Mouse (Mus musculus): ENCODE results near the gene Mgat1. TPM values are rescaled to one million over a fixed set of nuclear protein-coding genes. Genes with fewer than 3 reads are reported as not detected.

Gene Mgat1
- polyA plus RNA-seq, 1 experiment from 2014 or later, result 35.5 TPM

- no peak for ATAC-seq (ENCODE audit: low FRiP score)
- Histone ChIP-seq H3K4me3 (replicated peaks) (no peak overlapping the region; the same call in 1 of the 2 replicates), H3K9me3 (no peaks in the 10 kb centered on the region), H3K27ac (no peak overlapping the region), H3K4me2 (peak overlapping the region; percentile 60), H3K4me1 (peaks cover 36% of the 10 kb centered on the region), H3K27me3 (no peaks in the 10 kb centered on the region), H3K9ac (no peak overlapping the region), H3K36me3 (replicated peaks) (no peaks in the 10 kb centered on the region)
- 18% methylated on average over 7 of the region's 7 CpGs for WGBS
Observed at GRCm38 (mm10) chr11:49245176-49245575, 1.2 kb downstream of the Mgat1 start.

- no peak for ATAC-seq (ENCODE audit: low FRiP score)
- H3K4me2 ChIP-seq, result peak overlapping the region; percentile 60
- no peaks in the 10 kb centered on the region for H3K9me3 ChIP-seq
- no peak overlapping the region for H3K9ac ChIP-seq
- no peaks in the 10 kb centered on the region for H3K27me3 ChIP-seq
- peaks cover 42% of the 10 kb centered on the region for H3K4me1 ChIP-seq
- no peak overlapping the region for H3K27ac ChIP-seq
- H3K36me3 ChIP-seq (replicated peaks), result no peaks in the 10 kb centered on the region
- H3K4me3 ChIP-seq (replicated peaks), result no peak overlapping the region
- WGBS, result 24% methylated on average over 12 of the region's 12 CpGs
Observed at GRCm38 (mm10) chr11:49245634-49246415, 1.8 kb downstream of the Mgat1 start.

GRCm38 (mm10) chr11:49246523-49246922 is 2.5 kb downstream of the Mgat1 start:
- 89% methylated on average over 4 of the region's 4 CpGs for WGBS
- Histone ChIP-seq H3K27ac (no peak overlapping the region), H3K9ac (no peak overlapping the region; the same call in 1 of the 2 replicates), H3K4me2 (no peak overlapping the region), H3K36me3 (replicated peaks) (no peaks in the 10 kb centered on the region), H3K27me3 (no peaks in the 10 kb centered on the region), H3K4me3 (replicated peaks) (no peak overlapping the region), H3K9me3 (no peaks in the 10 kb centered on the region), H3K4me1 (peaks cover 49% of the 10 kb centered on the region)
- no peak for ATAC-seq (ENCODE audit: low FRiP score)

- WGBS, result 86% methylated on average over 2 of the region's 2 CpGs
- Histone ChIP-seq H3K4me1 (peaks cover 56% of the 10 kb centered on the region), H3K27ac (no peak overlapping the region), H3K36me3 (replicated peaks) (no peaks in the 10 kb centered on the region), H3K9me3 (no peaks in the 10 kb centered on the region), H3K9ac (no peak overlapping the region; the same call in 1 of the 2 replicates), H3K4me2 (no peak overlapping the region), H3K4me3 (replicated peaks) (no peak overlapping the region), H3K27me3 (no peaks in the 10 kb centered on the region)
- ATAC-seq (ENCODE audit: low FRiP score), result no peak
Observed at GRCm38 (mm10) chr11:49247255-49247654, 3.3 kb downstream of the Mgat1 start.

DNA sequence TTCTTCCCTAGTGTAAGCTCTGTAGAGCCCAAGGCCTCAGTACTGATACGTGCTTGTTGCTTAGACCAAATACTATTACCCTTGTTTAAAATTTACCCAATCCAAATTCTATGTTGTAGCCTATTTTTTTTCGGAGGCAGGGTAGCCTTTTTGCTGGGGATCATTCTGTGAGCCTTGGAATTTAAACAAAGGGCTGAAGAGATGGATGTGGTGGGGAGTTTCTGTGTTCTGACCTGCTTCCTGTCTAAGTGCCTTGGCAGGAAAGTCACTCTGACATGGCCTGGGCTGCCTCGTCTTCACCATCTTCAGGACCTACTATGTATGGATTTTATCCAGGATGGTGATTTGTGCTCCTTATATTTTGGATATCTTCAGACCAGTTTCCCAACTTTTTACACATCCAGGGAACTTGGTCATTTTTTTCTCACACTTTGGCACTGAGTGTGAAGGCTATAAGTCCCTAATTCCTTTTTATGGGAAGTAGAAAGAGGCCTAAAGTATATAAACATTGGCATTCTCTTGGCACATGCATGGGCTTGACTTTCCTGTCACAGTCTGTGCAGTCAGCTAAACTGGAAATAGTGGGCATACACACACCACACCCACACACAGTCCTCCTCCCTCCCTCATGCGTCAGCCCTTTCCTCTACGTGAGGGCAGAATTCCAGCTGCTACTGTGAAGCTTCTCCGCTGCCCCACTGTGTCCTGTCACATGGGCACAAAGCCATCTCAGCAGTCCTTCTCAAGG is 4.4 kb downstream of the Mgat1 start:
- H3K4me1 ChIP-seq, result peaks cover 51% of the 10 kb centered on the region
- no peak overlapping the region for H3K4me2 ChIP-seq
- H3K9ac ChIP-seq, result no peak overlapping the region
- peaks cover 2% of the 10 kb centered on the region for H3K36me3 ChIP-seq (replicated peaks)
- H3K9me3 ChIP-seq, result no peaks in the 10 kb centered on the region
- H3K27ac ChIP-seq, result no peak overlapping the region
- no peaks in the 10 kb centered on the region for H3K27me3 ChIP-seq
- ATAC-seq (ENCODE audit: low FRiP score), result no peak
- no peak overlapping the region for H3K4me3 ChIP-seq (replicated peaks)
- WGBS, result 58% methylated on average over 6 of the region's 6 CpGs

DNA sequence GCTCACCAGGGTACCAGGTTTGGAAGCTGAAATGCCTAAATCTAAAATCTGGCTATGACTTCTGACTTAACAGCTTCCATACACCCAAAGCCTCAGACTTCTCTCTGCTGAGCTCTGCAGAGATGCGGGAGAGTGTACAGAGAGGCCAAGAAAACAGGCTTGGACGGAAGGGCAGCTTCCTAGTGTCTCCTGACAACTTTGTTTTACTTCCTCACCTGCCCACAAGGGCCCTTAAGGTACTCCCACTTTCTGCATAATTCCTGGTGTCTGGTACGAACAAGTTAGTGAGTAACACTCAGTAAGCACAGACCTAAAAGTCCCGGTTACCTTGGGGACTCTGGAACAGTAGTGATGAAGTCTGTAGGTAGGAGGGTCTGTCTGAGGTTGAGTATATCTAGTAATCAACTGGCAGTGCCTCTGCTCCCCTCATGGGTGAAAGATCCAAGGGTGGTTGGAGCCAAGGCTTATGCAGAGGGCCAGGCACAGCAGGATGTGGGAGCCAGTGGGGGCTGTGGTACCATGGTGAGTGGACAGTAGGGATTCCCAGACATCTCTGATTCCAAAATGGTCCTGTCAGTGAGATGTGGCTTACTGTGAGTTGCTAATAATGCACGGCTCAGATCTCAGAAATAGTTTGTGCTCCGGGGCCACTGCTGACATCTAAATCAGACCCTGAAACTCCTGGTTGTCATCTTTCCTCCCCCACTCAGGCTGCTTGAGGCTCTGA is 5.1 kb downstream of the Mgat1 start:
- 73% methylated on average over 6 of the region's 6 CpGs for WGBS
- H3K36me3 ChIP-seq (replicated peaks), result peaks cover 9% of the 10 kb centered on the region
- no peak for ATAC-seq (ENCODE audit: low FRiP score)
- H3K27me3 ChIP-seq, result no peaks in the 10 kb centered on the region
- 0 out of 2 replicates have a peak overlapping the region, but pooled peaks have one; percentile 29 for H3K4me2 ChIP-seq
- H3K9me3 ChIP-seq, result no peaks in the 10 kb centered on the region
- no peak overlapping the region for H3K9ac ChIP-seq
- H3K27ac ChIP-seq, result no peak overlapping the region
- no peak overlapping the region for H3K4me3 ChIP-seq (replicated peaks)
- H3K4me1 ChIP-seq, result peaks cover 51% of the 10 kb centered on the region

- peak overlapping the region; percentile 80 for H3K9ac ChIP-seq
- H3K4me2 ChIP-seq, result peak overlapping the region; percentile 82
- WGBS, result 29% methylated on average over 10 of the region's 10 CpGs
- H3K4me3 ChIP-seq (replicated peaks), result peak overlapping the region; percentile 59
- H3K27me3 ChIP-seq, result no peaks in the 10 kb centered on the region
- H3K4me1 ChIP-seq, result peaks cover 46% of the 10 kb centered on the region
- no peaks in the 10 kb centered on the region for H3K9me3 ChIP-seq
- ATAC-seq (ENCODE audit: low FRiP score), result no peak; the same call in 1 of the 2 replicates
- H3K36me3 ChIP-seq (replicated peaks), result peaks cover 16% of the 10 kb centered on the region
- H3K27ac ChIP-seq, result peak overlapping the region; percentile 76
Observed at GRCm38 (mm10) chr11:49249811-49250421, 5.9 kb downstream of the Mgat1 start.

DNA sequence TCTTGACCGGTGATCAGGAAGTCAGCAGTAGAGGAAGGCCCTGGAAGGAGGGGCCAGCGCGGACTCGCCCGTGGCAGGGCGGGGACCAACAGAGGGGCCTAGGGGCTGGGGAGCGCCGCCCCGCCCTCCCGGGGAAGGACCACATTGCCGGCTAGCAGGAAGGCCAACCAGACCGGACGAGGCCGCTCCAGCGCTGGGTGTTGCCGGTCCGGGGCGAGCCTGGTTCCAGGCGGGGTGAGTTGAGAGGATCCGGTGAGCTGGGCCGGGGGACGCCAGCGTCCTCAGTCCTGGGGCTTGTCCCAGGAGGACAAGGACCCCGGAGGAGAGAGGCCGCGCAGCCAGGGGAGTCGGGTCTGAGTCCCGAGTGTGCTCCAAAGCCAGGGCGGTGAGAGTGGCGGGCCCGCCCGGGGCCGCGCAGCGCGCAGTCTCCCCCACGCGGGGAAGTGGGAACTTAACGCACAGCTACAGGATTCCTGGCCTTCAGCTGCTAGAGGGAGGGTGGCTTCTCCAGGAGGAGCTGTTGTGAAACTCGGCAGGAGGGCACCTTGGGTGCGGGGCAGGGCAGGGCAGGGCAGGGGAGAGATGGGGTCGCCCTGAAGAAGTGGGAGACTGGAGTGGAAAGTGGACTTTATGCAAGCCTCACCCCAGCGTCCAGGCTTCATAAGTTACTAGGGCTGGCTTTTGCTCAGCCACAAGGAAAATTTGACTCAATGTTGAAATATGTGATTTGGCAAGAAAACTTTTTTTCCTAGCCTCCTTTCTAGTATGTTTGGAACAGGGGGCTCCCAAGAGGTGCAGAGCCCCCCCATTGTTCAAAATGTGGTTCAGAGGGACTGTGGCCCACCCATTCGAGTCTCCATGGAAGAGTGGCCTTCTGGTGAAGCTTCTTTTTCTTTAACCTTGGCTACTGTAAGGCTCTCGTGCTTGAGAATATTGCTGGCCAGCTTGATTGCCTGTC is 6.7 kb downstream of the Mgat1 start:
- peak overlapping the region; percentile 82 for H3K4me2 ChIP-seq
- no peaks in the 10 kb centered on the region for H3K27me3 ChIP-seq
- 3% methylated on average over 45 of the region's 45 CpGs for WGBS
- H3K36me3 ChIP-seq (replicated peaks), result peaks cover 17% of the 10 kb centered on the region
- H3K4me1 ChIP-seq, result peaks cover 38% of the 10 kb centered on the region
- no peaks in the 10 kb centered on the region for H3K9me3 ChIP-seq
- H3K27ac ChIP-seq, result peak overlapping the region; percentile 76
- peak overlapping the region; percentile 80 for H3K9ac ChIP-seq
- ATAC-seq (ENCODE audit: low FRiP score), result peak; percentile 92
- peak overlapping the region; percentile 59 for H3K4me3 ChIP-seq (replicated peaks)

DNA sequence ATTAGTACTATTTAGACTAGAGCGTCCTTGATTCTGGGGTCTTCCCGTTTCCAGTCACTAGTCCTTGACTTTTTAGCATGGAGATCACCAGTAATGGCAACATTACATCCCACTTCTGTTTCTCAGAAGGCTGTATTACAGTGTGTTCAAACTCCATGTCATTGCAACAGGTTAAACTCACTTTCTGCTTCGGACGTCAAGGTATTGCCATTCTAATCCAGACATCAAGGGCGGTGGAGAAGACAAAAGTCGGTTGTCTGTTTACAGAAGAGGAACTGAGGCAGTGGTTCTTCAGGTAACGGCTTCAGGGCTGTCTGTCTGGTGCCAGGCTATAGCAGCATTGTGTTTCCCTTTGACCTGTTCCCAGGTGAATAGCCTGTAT is 7.4 kb downstream of the Mgat1 start:
- WGBS, result 76% methylated on average over 7 of the region's 7 CpGs
- Histone ChIP-seq H3K27me3 (no peaks in the 10 kb centered on the region), H3K36me3 (replicated peaks) (peaks cover 17% of the 10 kb centered on the region), H3K4me1 (peaks cover 34% of the 10 kb centered on the region), H3K4me3 (replicated peaks) (peak overlapping the region; percentile 59), H3K4me2 (peak overlapping the region; percentile 82), H3K27ac (no peak overlapping the region), H3K9me3 (no peaks in the 10 kb centered on the region), H3K9ac (peak overlapping the region; percentile 80; the same call in 1 of the 2 replicates)
- ATAC-seq (ENCODE audit: low FRiP score), result no peak

DNA sequence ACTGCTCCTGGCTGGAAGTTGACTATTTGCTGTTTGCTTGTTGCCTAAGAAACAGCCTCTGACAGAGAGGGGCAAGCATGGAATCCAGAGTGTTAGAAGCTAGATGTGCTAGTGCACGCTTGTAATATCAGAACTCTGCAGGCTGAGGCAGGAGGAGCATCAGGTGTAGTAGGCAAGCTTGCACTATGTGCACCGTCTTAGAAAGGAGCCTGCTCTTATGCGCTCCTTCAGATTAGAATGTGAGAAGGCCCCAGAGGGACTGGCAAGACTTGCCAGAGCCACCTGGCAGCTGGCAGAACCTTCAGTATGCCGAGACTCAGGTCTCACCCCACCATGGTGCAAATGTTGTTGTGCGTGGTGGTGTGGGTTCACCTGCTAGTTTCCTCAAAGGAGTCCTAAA is 8.1 kb downstream of the Mgat1 start:
- H3K36me3 ChIP-seq (replicated peaks), result peaks cover 17% of the 10 kb centered on the region
- peaks cover 34% of the 10 kb centered on the region for H3K4me1 ChIP-seq
- 91% methylated on average over 5 of the region's 5 CpGs for WGBS
- ATAC-seq (ENCODE audit: low FRiP score), result no peak
- H3K4me3 ChIP-seq (replicated peaks), result no peak overlapping the region
- no peak overlapping the region for H3K27ac ChIP-seq
- no peaks in the 10 kb centered on the region for H3K27me3 ChIP-seq
- H3K4me2 ChIP-seq, result no peak overlapping the region
- no peaks in the 10 kb centered on the region for H3K9me3 ChIP-seq
- no peak overlapping the region for H3K9ac ChIP-seq

GRCm38 (mm10) chr11:49253035-49253434 is 9.0 kb downstream of the Mgat1 start:
- Histone ChIP-seq H3K4me2 (no peak overlapping the region), H3K4me1 (peaks cover 34% of the 10 kb centered on the region), H3K36me3 (replicated peaks) (peaks cover 17% of the 10 kb centered on the region), H3K27ac (no peak overlapping the region), H3K9me3 (no peaks in the 10 kb centered on the region), H3K9ac (no peak overlapping the region), H3K27me3 (no peaks in the 10 kb centered on the region), H3K4me3 (replicated peaks) (no peak overlapping the region)
- 99% methylated on average over 6 of the region's 6 CpGs for WGBS
- ATAC-seq (ENCODE audit: low FRiP score), result no peak
